Mouse (Mus musculus): Measurements from ENCODE around the gene Rhcg. TPM values are rescaled to one million over a fixed set of nuclear protein-coding genes. Genes with fewer than 3 reads are reported as not detected.

The Rhcg gene
- polyA plus RNA-seq, 1 experiment from 2014 or later, result 2.5 TPM

GRCm38 (mm10) chr7:79611901-79612300 lies 5.6 kb downstream of the Rhcg start:
- 63% methylated on average over 9 of the region's 9 CpGs for WGBS
- no peaks in the 10 kb centered on the region for H3K36me3 ChIP-seq (ENCODE audit: control insufficient read depth, insufficient read depth)
- H3K4me1 ChIP-seq (replicated peaks; ENCODE audit: control insufficient read depth, insufficient read depth, low read length), result peaks cover 10% of the 10 kb centered on the region; the same call in 1 of the 2 replicates
- no peaks in the 10 kb centered on the region for H3K9me3 ChIP-seq (ENCODE audit: control insufficient read depth, low read length)
- H3K27me3 ChIP-seq (replicated peaks; ENCODE audit: control insufficient read depth, insufficient read depth, low read length), result peaks cover 7% of the 10 kb centered on the region
- H3K4me3 ChIP-seq (replicated peaks; ENCODE audit: low read length), result no peak overlapping the region
- H3K4me2 ChIP-seq (ENCODE audit: low read length), result no peak overlapping the region
- ATAC-seq, result no peak
- no peak overlapping the region for H3K27ac ChIP-seq (ENCODE audit: low read length)
- H3K9ac ChIP-seq (replicated peaks; ENCODE audit: low read depth, low read length), result no peak overlapping the region

- Histone ChIP-seq H3K36me3 (ENCODE audit: control insufficient read depth, insufficient read depth) (no peaks in the 10 kb centered on the region), H3K4me2 (ENCODE audit: low read length) (peak overlapping the region; percentile 68), H3K27ac (ENCODE audit: low read length) (no peak overlapping the region), H3K4me3 (replicated peaks; ENCODE audit: low read length) (peak overlapping the region; percentile 42), H3K4me1 (replicated peaks; ENCODE audit: control insufficient read depth, insufficient read depth, low read length) (peaks cover 10% of the 10 kb centered on the region; the same call in 1 of the 2 replicates), H3K27me3 (replicated peaks; ENCODE audit: control insufficient read depth, insufficient read depth, low read length) (no peaks in the 10 kb centered on the region), H3K9me3 (ENCODE audit: control insufficient read depth, low read length) (no peaks in the 10 kb centered on the region), H3K9ac (replicated peaks; ENCODE audit: low read depth, low read length) (peak overlapping the region; percentile 43)
- ATAC-seq, result peak; percentile 74
- WGBS, result 1% methylated on average over 25 of the region's 25 CpGs
Observed at GRCm38 (mm10) chr7:79607263-79607921, 10.1 kb downstream of the Rhcg start.

- Histone ChIP-seq H3K9ac (replicated peaks; ENCODE audit: low read depth, low read length) (no peak overlapping the region), H3K4me3 (replicated peaks; ENCODE audit: low read length) (no peak overlapping the region), H3K4me1 (replicated peaks; ENCODE audit: control insufficient read depth, insufficient read depth, low read length) (peaks cover 8% of the 10 kb centered on the region; the same call in 1 of the 2 replicates), H3K9me3 (ENCODE audit: control insufficient read depth, low read length) (no peaks in the 10 kb centered on the region), H3K27ac (ENCODE audit: low read length) (no peak overlapping the region), H3K4me2 (ENCODE audit: low read length) (peak overlapping the region; percentile 68), H3K27me3 (replicated peaks; ENCODE audit: control insufficient read depth, insufficient read depth, low read length) (no peaks in the 10 kb centered on the region), H3K36me3 (ENCODE audit: control insufficient read depth, insufficient read depth) (no peaks in the 10 kb centered on the region)
- ATAC-seq, result no peak
- 25% methylated on average over 3 of the region's 3 CpGs for WGBS
Observed at GRCm38 (mm10) chr7:79606766-79607165, 10.7 kb downstream of the Rhcg start.

- Histone ChIP-seq H3K4me1 (replicated peaks; ENCODE audit: control insufficient read depth, insufficient read depth, low read length) (no peaks in the 10 kb centered on the region; the same call in 1 of the 2 replicates), H3K36me3 (ENCODE audit: control insufficient read depth, insufficient read depth) (no peaks in the 10 kb centered on the region), H3K27ac (ENCODE audit: low read length) (no peak overlapping the region), H3K4me3 (replicated peaks; ENCODE audit: low read length) (no peak overlapping the region), H3K9ac (replicated peaks; ENCODE audit: low read depth, low read length) (no peak overlapping the region), H3K27me3 (replicated peaks; ENCODE audit: control insufficient read depth, insufficient read depth, low read length) (no peaks in the 10 kb centered on the region), H3K9me3 (ENCODE audit: control insufficient read depth, low read length) (no peaks in the 10 kb centered on the region), H3K4me2 (ENCODE audit: low read length) (no peak overlapping the region)
- ATAC-seq, result no peak
- 76% methylated on average over 8 of the region's 8 CpGs for WGBS
Observed at GRCm38 (mm10) chr7:79602006-79602405, 15.5 kb downstream of the Rhcg start.

- Histone ChIP-seq H3K4me3 (replicated peaks; ENCODE audit: low read length) (no peak overlapping the region), H3K4me2 (ENCODE audit: low read length) (no peak overlapping the region), H3K9me3 (ENCODE audit: control insufficient read depth, low read length) (no peaks in the 10 kb centered on the region), H3K9ac (replicated peaks; ENCODE audit: low read depth, low read length) (no peak overlapping the region), H3K27me3 (replicated peaks; ENCODE audit: control insufficient read depth, insufficient read depth, low read length) (no peaks in the 10 kb centered on the region), H3K27ac (ENCODE audit: low read length) (no peak overlapping the region), H3K36me3 (ENCODE audit: control insufficient read depth, insufficient read depth) (no peaks in the 10 kb centered on the region), H3K4me1 (replicated peaks; ENCODE audit: control insufficient read depth, insufficient read depth, low read length) (no peaks in the 10 kb centered on the region)
- 83% methylated on average over 10 of the region's 10 CpGs for WGBS
- no peak for ATAC-seq
Observed at GRCm38 (mm10) chr7:79600122-79600521, 17.3 kb downstream of the Rhcg start.

- no peak overlapping the region for H3K27ac ChIP-seq (ENCODE audit: low read length)
Observed at GRCm38 (mm10) chr7:79594854-79595253, 22.6 kb downstream of the Rhcg start.

GRCm38 (mm10) chr7:79591812-79592731 lies 25.4 kb downstream of the Rhcg start:
- ATAC-seq, result peak; percentile 80
- peak overlapping the region; percentile 97 for H3K27ac ChIP-seq (ENCODE audit: low read length)
- WGBS, result under 1% methylated on average over 42 of the region's 42 CpGs
- peak overlapping the region; percentile 67 for H3K9ac ChIP-seq (replicated peaks; ENCODE audit: low read depth, low read length)
- H3K4me2 ChIP-seq (ENCODE audit: low read length), result peak overlapping the region; percentile 72
- H3K27me3 ChIP-seq (replicated peaks; ENCODE audit: control insufficient read depth, insufficient read depth, low read length), result no peaks in the 10 kb centered on the region
- 0 out of 2 replicates have a peak, but pooled peaks cover 2% of the 10 kb centered on the region for H3K36me3 ChIP-seq (ENCODE audit: control insufficient read depth, insufficient read depth)
- H3K4me1 ChIP-seq (replicated peaks; ENCODE audit: control insufficient read depth, insufficient read depth, low read length), result peaks cover 49% of the 10 kb centered on the region
- H3K9me3 ChIP-seq (ENCODE audit: control insufficient read depth, low read length), result peaks cover 5% of the 10 kb centered on the region; the same call in 1 of the 2 replicates
- peak overlapping the region; percentile 57 for H3K4me3 ChIP-seq (replicated peaks; ENCODE audit: low read length)

More at GRCm38 (mm10) chr7:79594854-79595253, 22.6 kb downstream of the Rhcg start:
- Histone ChIP-seq H3K4me3 (replicated peaks; ENCODE audit: low read length) (no peak overlapping the region), H3K4me1 (replicated peaks; ENCODE audit: control insufficient read depth, insufficient read depth, low read length) (peaks cover 40% of the 10 kb centered on the region), H3K27me3 (replicated peaks; ENCODE audit: control insufficient read depth, insufficient read depth, low read length) (no peaks in the 10 kb centered on the region), H3K9me3 (ENCODE audit: control insufficient read depth, low read length) (no peaks in the 10 kb centered on the region), H3K4me2 (ENCODE audit: low read length) (no peak overlapping the region), H3K9ac (replicated peaks; ENCODE audit: low read depth, low read length) (no peak overlapping the region), H3K36me3 (ENCODE audit: control insufficient read depth, insufficient read depth) (no peaks in the 10 kb centered on the region)
- ATAC-seq, result peak; percentile 9
- WGBS, result 15% methylated on average over 7 of the region's 7 CpGs

- Histone ChIP-seq H3K27me3 (replicated peaks; ENCODE audit: control insufficient read depth, insufficient read depth, low read length) (no peaks in the 10 kb centered on the region), H3K36me3 (ENCODE audit: control insufficient read depth, insufficient read depth) (0 out of 2 replicates have a peak, but pooled peaks cover 2% of the 10 kb centered on the region), H3K4me1 (replicated peaks; ENCODE audit: control insufficient read depth, insufficient read depth, low read length) (peaks cover 49% of the 10 kb centered on the region), H3K9me3 (ENCODE audit: control insufficient read depth, low read length) (peaks cover 5% of the 10 kb centered on the region; the same call in 1 of the 2 replicates), H3K4me3 (replicated peaks; ENCODE audit: low read length) (peak overlapping the region; percentile 57), H3K9ac (replicated peaks; ENCODE audit: low read depth, low read length) (peak overlapping the region; percentile 67), H3K4me2 (ENCODE audit: low read length) (peak overlapping the region; percentile 72), H3K27ac (ENCODE audit: low read length) (peak overlapping the region; percentile 97)
- ATAC-seq, result peak; percentile 32
- 1% methylated on average over 3 of the region's 3 CpGs for WGBS
Observed at GRCm38 (mm10) chr7:79590560-79591110, 26.8 kb downstream of the Rhcg start.

All from forebrain, embryonic 16.5 days (tissue).